Mouse (Mus musculus): ENCODE measurements around the gene Man2a1. TPM values are rescaled to one million over a fixed set of nuclear protein-coding genes. Genes with fewer than 3 reads are reported as not detected.

Gene Man2a1
- polyA plus RNA-seq, 1 experiment: 1.2 TPM

DNA sequence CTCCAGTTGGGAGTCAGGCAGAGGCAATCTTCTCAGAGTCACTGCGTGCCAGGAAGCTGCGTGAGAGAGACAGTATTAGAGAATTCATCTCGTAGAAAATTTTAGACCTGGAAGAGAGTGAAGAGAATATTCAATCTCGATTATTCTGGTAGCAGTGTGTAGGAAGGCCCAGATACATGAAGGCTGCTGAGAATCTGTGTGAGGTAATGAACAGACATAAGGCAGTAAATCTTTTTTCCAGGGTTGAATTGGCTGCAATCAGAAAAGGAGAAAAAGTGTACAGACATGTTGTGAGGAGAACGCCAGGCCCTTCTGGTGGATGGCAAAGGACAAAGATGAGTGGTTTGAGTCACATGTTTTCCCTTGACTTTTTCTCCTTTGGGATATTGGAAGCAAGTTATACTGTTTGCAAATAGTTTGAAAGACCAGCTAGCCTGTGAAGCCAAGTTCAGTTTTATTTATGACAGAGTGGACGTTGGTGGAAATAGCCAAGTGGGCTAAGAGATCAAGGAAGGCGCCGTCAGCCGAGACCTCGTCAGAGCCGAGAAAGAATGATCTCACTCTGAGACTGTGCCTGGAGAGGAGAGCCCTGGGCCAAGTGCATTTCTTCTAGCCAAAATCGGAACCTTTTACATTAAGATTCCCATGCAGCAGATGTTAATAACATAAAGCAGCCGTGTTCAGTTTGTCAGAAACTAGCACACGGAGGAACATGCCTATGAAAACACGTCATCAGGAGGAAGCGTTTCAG lies 11.8 kb downstream of the Man2a1 start:
- Histone ChIP-seq H3K4me3 (replicated peaks) (no peak overlapping the region), H3K36me3 (replicated peaks; ENCODE audit: low read length) (peaks cover 33% of the 10 kb centered on the region), H3K9me3 (no peaks in the 10 kb centered on the region), H3K27me3 (replicated peaks) (no peaks in the 10 kb centered on the region), H3K4me1 (peaks cover 29% of the 10 kb centered on the region)
- no peak for TF ChIP-seq FLI1 (IDR thresholded peaks at IDR 0.05; ENCODE audit: low read length)
- TF ChIP-seq GATA1 (IDR thresholded peaks at IDR 0.05; ENCODE audit: borderline replicate concordance, low read length): no peak

DNA sequence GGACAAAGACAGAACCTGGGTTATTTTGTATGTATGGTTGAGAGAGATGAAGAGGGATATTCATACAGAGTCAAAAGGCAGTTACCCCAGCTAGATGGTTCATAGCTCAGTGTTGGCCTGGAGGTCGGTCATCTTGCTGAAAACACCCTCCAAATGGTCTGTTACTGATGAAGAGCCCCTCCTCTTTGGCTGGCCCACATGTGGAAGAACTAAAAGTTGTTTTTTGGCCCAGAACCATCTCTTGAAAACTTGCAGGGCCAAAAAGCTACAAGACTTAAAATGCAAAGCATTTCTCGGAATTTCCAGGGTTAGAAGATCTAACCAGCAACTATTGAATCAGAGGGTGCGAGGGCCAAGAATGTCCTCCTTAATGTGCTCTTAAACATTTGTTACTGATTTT lies 12.4 kb downstream of the Man2a1 start:
- peaks cover 33% of the 10 kb centered on the region for H3K36me3 ChIP-seq (replicated peaks; ENCODE audit: low read length)
- no peaks in the 10 kb centered on the region for H3K27me3 ChIP-seq (replicated peaks)
- H3K4me1 ChIP-seq: peaks cover 33% of the 10 kb centered on the region
- H3K9me3 ChIP-seq: no peaks in the 10 kb centered on the region
- TF ChIP-seq GATA1 (IDR thresholded peaks at IDR 0.05; ENCODE audit: borderline replicate concordance, low read length) (no peak), FLI1 (IDR thresholded peaks at IDR 0.05; ENCODE audit: low read length) (no peak)
- H3K4me3 ChIP-seq (replicated peaks): no peak overlapping the region

DNA sequence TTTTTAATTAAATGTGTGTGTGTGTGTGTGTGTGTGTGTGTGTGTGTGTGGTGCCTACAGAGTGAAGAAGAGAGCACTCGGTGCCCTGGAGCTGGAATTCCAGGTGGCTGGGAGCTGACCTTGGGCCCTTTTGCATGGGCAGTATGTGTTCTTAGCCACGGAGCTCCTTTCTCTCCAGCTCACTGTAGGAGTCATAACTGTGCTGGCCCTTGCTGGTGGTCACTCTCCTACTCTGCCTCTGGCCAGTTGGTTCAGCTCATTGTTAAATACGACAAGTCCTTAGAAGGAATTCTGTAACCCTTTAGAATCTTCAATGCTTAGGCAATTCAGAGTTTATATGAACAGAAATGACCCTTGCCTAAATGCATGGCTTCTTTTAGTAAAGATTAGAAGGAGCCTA lies 12.8 kb downstream of the Man2a1 start:
- Histone ChIP-seq H3K4me1 (peaks cover 34% of the 10 kb centered on the region), H3K36me3 (replicated peaks; ENCODE audit: low read length) (peaks cover 30% of the 10 kb centered on the region), H3K9me3 (no peaks in the 10 kb centered on the region), H3K4me3 (replicated peaks) (no peak overlapping the region), H3K27me3 (replicated peaks) (no peaks in the 10 kb centered on the region)
- TF ChIP-seq FLI1 (IDR thresholded peaks at IDR 0.05; ENCODE audit: low read length) (no peak), GATA1 (IDR thresholded peaks at IDR 0.05; ENCODE audit: borderline replicate concordance, low read length) (no peak)

DNA sequence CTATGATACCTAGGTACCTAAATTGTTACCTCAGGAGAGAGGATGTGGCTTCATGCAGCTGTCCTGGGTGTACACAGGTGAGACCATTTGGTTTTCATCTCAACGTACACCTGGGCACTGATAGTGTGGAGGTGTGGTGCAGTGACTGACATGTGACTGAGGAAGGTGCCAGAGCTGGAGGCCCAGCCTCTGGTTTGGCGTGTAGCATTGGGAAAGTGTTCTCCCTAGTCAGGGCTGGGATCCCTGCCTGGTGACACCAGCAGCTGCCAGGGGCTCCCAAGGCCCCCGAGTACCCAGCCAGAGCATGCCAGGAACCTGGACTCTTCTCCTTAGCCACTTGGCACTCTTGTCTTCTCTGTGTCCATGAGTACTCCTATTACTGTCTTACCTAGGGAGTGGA lies 14.3 kb downstream of the Man2a1 start:
- Histone ChIP-seq H3K27me3 (replicated peaks) (no peaks in the 10 kb centered on the region), H3K4me1 (peaks cover 35% of the 10 kb centered on the region), H3K9me3 (no peaks in the 10 kb centered on the region), H3K4me3 (replicated peaks) (no peak overlapping the region), H3K36me3 (replicated peaks; ENCODE audit: low read length) (peaks cover 30% of the 10 kb centered on the region)
- TF ChIP-seq GATA1 (IDR thresholded peaks at IDR 0.05; ENCODE audit: borderline replicate concordance, low read length): no peak
- TF ChIP-seq FLI1 (IDR thresholded peaks at IDR 0.05; ENCODE audit: low read length): no peak

DNA sequence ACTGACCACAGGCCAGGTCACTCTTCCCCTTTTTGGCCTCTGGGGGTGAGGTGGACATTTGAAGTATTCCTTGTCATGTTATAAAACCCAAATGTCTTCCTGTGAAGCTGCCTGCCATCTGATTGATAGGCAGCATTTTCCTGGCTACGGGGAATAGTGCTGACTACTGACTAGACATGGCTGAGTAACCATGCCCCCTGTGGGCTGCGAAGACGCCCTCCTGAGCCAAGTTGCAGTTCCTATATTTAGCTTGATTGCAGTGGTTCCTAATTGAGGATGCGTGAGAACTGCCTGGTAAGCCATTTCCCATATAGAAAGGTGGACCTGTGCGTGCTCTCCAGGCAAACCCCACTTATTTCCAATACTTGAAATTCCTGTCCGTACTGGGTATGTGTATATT lies 14.9 kb downstream of the Man2a1 start:
- Histone ChIP-seq H3K4me1 (peaks cover 38% of the 10 kb centered on the region), H3K9me3 (no peaks in the 10 kb centered on the region), H3K4me3 (replicated peaks) (no peak overlapping the region), H3K27me3 (replicated peaks) (no peaks in the 10 kb centered on the region), H3K36me3 (replicated peaks; ENCODE audit: low read length) (peaks cover 30% of the 10 kb centered on the region)
- TF ChIP-seq GATA1 (IDR thresholded peaks at IDR 0.05; ENCODE audit: borderline replicate concordance, low read length) (no peak), FLI1 (IDR thresholded peaks at IDR 0.05; ENCODE audit: low read length) (no peak)

DNA sequence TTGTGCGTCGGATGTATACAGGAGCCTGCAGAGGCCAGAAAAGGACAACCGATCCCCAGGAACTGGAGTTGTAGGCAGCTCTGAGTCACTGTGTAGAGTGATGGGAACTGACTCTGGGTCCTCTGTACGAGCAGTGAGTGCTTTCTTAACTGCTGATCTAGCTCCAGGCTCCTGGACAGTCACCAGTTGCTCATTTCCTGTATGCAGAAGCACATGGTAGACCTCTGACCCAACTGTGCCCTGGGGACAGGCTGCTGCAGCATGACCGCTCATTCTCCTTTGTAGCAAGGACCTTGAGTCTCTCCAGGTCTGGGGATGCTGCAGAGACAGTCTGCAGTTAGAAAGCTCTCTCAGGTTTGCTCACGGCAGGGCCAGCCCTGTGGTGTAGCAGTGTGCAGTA lies 15.7 kb downstream of the Man2a1 start:
- no peaks in the 10 kb centered on the region for H3K9me3 ChIP-seq
- peaks cover 45% of the 10 kb centered on the region for H3K4me1 ChIP-seq
- H3K4me3 ChIP-seq (replicated peaks): no peak overlapping the region
- TF ChIP-seq GATA1 (IDR thresholded peaks at IDR 0.05; ENCODE audit: borderline replicate concordance, low read length): no peak
- TF ChIP-seq FLI1 (IDR thresholded peaks at IDR 0.05; ENCODE audit: low read length): no peak
- H3K36me3 ChIP-seq (replicated peaks; ENCODE audit: low read length): peaks cover 27% of the 10 kb centered on the region
- no peaks in the 10 kb centered on the region for H3K27me3 ChIP-seq (replicated peaks)

DNA sequence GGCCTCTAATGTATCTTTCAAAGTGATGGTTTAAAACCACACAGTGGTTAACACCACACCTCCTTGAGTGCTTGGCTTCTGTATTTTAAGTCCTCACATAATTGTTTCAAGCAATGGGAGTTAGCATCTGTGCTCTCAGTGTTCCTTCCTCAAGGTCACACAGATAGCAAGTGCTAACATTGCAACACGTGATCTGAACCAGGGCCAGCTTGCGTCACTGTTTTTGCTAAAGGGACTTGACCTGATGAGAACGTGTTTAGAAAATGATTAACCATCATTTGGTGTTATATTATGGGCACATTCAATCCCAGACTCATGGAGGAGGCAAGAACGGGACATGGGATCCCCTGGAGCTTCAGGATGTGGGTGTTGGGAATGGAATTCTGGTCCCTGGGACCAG lies 17.3 kb downstream of the Man2a1 start:
- H3K4me3 ChIP-seq (replicated peaks): no peak overlapping the region
- H3K4me1 ChIP-seq: peaks cover 60% of the 10 kb centered on the region
- H3K36me3 ChIP-seq (replicated peaks; ENCODE audit: low read length): peaks cover 14% of the 10 kb centered on the region
- TF ChIP-seq GATA1 (IDR thresholded peaks at IDR 0.05; ENCODE audit: borderline replicate concordance, low read length) (no peak), FLI1 (IDR thresholded peaks at IDR 0.05; ENCODE audit: low read length) (no peak)
- H3K27me3 ChIP-seq (replicated peaks): no peaks in the 10 kb centered on the region
- no peaks in the 10 kb centered on the region for H3K9me3 ChIP-seq

DNA sequence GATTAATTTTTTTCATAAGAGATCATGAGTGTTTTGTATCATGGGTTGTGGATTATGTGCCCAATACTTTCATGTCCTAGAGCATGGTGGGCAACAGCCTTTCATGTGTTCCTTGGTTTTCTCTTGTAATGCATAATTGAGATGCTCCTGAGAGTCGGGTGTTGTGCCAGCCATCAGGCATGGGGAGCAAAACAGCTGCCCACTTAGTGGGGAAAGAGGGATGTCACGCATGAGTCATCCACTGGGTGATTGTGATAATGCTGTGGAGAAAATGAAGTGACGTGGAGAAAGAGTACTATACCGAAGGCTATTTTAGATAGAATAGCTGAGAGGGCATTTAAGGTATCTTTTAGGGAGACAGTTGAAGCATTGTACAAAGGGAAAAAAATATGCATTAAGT lies 18.5 kb downstream of the Man2a1 start:
- TF ChIP-seq GATA1 (IDR thresholded peaks at IDR 0.05; ENCODE audit: borderline replicate concordance, low read length) (no peak), FLI1 (IDR thresholded peaks at IDR 0.05; ENCODE audit: low read length) (no peak)
- H3K4me3 ChIP-seq (replicated peaks): no peak overlapping the region
- H3K27me3 ChIP-seq (replicated peaks): no peaks in the 10 kb centered on the region
- no peaks in the 10 kb centered on the region for H3K9me3 ChIP-seq
- H3K4me1 ChIP-seq: peaks cover 60% of the 10 kb centered on the region
- H3K36me3 ChIP-seq (replicated peaks; ENCODE audit: low read length): peaks cover 13% of the 10 kb centered on the region

DNA sequence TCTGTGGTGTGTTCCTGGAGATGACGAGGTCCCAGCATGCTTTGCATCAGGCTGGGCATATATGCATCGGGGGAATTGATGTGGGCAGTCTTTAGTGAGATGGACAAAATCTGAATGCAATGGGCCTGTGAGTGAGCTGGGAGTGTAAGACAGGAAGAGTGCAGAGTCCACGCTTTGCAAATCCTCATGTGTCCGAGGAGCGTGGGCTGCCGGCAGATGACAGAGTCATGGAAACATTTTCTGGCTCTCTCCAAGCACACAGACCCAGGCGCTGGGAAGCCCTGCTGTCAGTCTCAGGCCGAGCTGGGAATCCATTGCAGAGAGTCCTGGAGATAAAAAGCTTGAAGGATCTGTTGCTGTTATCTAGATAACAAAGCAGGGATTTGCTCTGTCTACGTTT lies 19.6 kb downstream of the Man2a1 start:
- Histone ChIP-seq H3K4me1 (peaks cover 55% of the 10 kb centered on the region), H3K4me3 (replicated peaks) (no peak overlapping the region), H3K9me3 (no peaks in the 10 kb centered on the region), H3K27me3 (replicated peaks) (no peaks in the 10 kb centered on the region), H3K36me3 (replicated peaks; ENCODE audit: low read length) (peaks cover 21% of the 10 kb centered on the region)
- no peak for TF ChIP-seq FLI1 (IDR thresholded peaks at IDR 0.05; ENCODE audit: low read length)

DNA sequence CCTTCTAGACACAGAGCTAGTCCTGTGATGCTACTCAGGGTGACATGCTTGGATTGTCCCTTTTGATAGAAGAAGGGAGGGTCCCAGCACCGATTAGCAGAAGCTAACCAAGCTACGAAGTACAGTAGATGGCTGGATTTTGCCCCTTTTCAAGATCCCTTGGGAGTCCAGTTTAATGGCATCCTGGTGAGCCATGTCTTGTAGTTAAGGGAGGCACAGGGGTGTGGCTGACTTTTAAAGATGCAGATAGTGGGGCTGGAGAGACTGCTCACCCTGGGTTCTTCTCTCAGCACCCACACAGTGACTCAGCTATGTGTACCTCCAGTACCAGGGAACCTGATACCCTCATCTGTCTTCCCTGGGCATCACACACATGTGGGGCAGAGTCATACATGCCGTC lies 20.1 kb downstream of the Man2a1 start:
- Histone ChIP-seq H3K27me3 (replicated peaks) (no peaks in the 10 kb centered on the region), H3K4me1 (peaks cover 50% of the 10 kb centered on the region), H3K9me3 (no peaks in the 10 kb centered on the region), H3K4me3 (replicated peaks) (no peak overlapping the region), H3K36me3 (replicated peaks; ENCODE audit: low read length) (peaks cover 22% of the 10 kb centered on the region)
- no peak for TF ChIP-seq GATA1 (IDR thresholded peaks at IDR 0.05; ENCODE audit: borderline replicate concordance, low read length)
- TF ChIP-seq FLI1 (IDR thresholded peaks at IDR 0.05; ENCODE audit: low read length): no peak

All from megakaryocyte, embryonic 14.5 days (primary cell).